Mouse (Mus musculus) stomach, embryonic 16.5 days (tissue): ENCODE results near the gene Olfr777. TPM values are rescaled to one million over a fixed set of nuclear protein-coding genes. Genes with fewer than 3 reads are reported as not detected.

Experiments used
- polyA plus RNA-seq: library from polyadenylated mRNA; unstranded; fragments of >200 nt; fragmentation: Nextera tagmentation; extraction: Ambion mirVana; gene quantifications from 2 replicates; pipeline ENCODE4 v1.2.1, GENCODE M21; 2015

The Olfr777 gene
- polyA plus RNA-seq, 1 experiment from 2014 or later = not detected

Other genes starting within 250 kb of the Olfr777 start
- not detected in 2 replicates for gene Olfr764-ps1, start 231.6 kb downstream of the Olfr777 start, polyA plus RNA-seq
- not detected in 2 replicates for gene Olfr765, start 221.5 kb downstream of the Olfr777 start, polyA plus RNA-seq
- not detected in 2 replicates for gene Olfr766-ps1, start 202.5 kb downstream of the Olfr777 start, polyA plus RNA-seq
- not detected in 2 replicates for gene Olfr767, start 188.6 kb downstream of the Olfr777 start, polyA plus RNA-seq
- gene Olfr768, start 172.1 kb downstream of the Olfr777 start, polyA plus RNA-seq = not detected in 2 replicates
- gene Olfr769, start 153.6 kb downstream of the Olfr777 start, polyA plus RNA-seq = not detected in 2 replicates
- not detected in 2 replicates for gene Olfr770, start 132.5 kb downstream of the Olfr777 start, polyA plus RNA-seq
- gene Olfr771, start 106.7 kb downstream of the Olfr777 start, polyA plus RNA-seq = not detected in 2 replicates
- not detected in 2 replicates for gene Olfr772, start 93.6 kb downstream of the Olfr777 start, polyA plus RNA-seq
- gene Olfr773, start 84.1 kb downstream of the Olfr777 start, polyA plus RNA-seq = not detected in 2 replicates
- not detected in 2 replicates for gene Olfr774, start 35.3 kb downstream of the Olfr777 start, polyA plus RNA-seq
- gene Olfr775, start 23.1 kb downstream of the Olfr777 start, polyA plus RNA-seq = not detected in 2 replicates
- not detected in 2 replicates for gene Olfr776, start 12.4 kb downstream of the Olfr777 start, polyA plus RNA-seq
- not detected in 2 replicates for gene Olfr780, start 46.6 kb upstream of the Olfr777 start, polyA plus RNA-seq
- gene Olfr781, start 57.4 kb upstream of the Olfr777 start, polyA plus RNA-seq = not detected in 2 replicates
- gene Olfr782, start 77.4 kb upstream of the Olfr777 start, polyA plus RNA-seq = not detected in 2 replicates
- gene Olfr784, start 112.6 kb upstream of the Olfr777 start, polyA plus RNA-seq = 0.09 TPM in 1 of 2 replicates, not detected in the other
- not detected in 2 replicates for gene Olfr785, start 133.9 kb upstream of the Olfr777 start, polyA plus RNA-seq
- gene Olfr786, start 155.8 kb upstream of the Olfr777 start, polyA plus RNA-seq = not detected in 2 replicates
- not detected in 2 replicates for gene Olfr787, start 190.4 kb upstream of the Olfr777 start, polyA plus RNA-seq
- not detected in 2 replicates for gene Olfr788, start 199.5 kb upstream of the Olfr777 start, polyA plus RNA-seq
- not detected in 2 replicates for gene Olfr789, start 213.3 kb upstream of the Olfr777 start, polyA plus RNA-seq
- not detected in 2 replicates for gene Olfr790, start 227.0 kb upstream of the Olfr777 start, polyA plus RNA-seq